Mouse (Mus musculus) neural tube, embryonic 14.5 days (tissue): ENCODE measurements at regions not wholly inside any gene's neighbourhood (a gene's known extent, or its start where the extent isn't known, plus 50 kb on each side); places are given as distances from the start of the nearest gene placed in this dataset.
"Not testable (repeated sequence)": the region's sequence is repeated elsewhere in the genome, so short reads cannot be mapped to it uniquely, and the experiment has no call there.

Experiments
- ATAC-seq: fragments of 200-750 bp; cut with Nextera tagmentation; 2 replicates; pipeline ENCODE4 v1.8.0; 2017; ENCODE audit warnings: low read depth, mild to moderate bottlenecking, moderate TSS enrichment, moderate library complexity
- H3K27ac ChIP-seq: fragments of 300-500 bp; sonication (generic); 2 replicates; pipeline ENCODE4 v1.5.1; 2014; ENCODE audit warnings: low read depth, mild to moderate bottlenecking, control low read depth, low read length, moderate library complexity, mixed read lengths
- H3K27me3 ChIP-seq: fragments of 300-500 bp; sonication (generic); 2 replicates; pipeline ENCODE4 v1.6.1; 2014; ENCODE audit warnings: low read length; ENCODE audit not compliant: control insufficient read depth, insufficient read depth
- H3K36me3 ChIP-seq: fragments of 300-500 bp; sonication (generic); 2 replicates; pipeline ENCODE4 v1.6.1; 2014; ENCODE audit warnings: low read length, mixed read lengths; ENCODE audit not compliant: control insufficient read depth, insufficient read depth
- H3K4me1 ChIP-seq: fragments of 300-500 bp; sonication (generic); 2 replicates; pipeline ENCODE4 v1.6.1; 2014; ENCODE audit warnings: low read length; ENCODE audit not compliant: control insufficient read depth, insufficient read depth
- H3K4me2 ChIP-seq: fragments of 300-500 bp; sonication (generic); 2 replicates; pipeline ENCODE4 v1.6.1; 2014; ENCODE audit warnings: mild to moderate bottlenecking, low read depth, low read length, control low read depth
- H3K4me3 ChIP-seq: fragments of 300-500 bp; sonication (generic); 2 replicates; pipeline ENCODE4 v1.5.1; 2014; ENCODE audit warnings: low read depth, low read length, control low read depth, mixed read lengths
- H3K9ac ChIP-seq: fragments of 300-500 bp; sonication (generic); replicated peaks from 2 replicates; pipeline ENCODE4 v1.6.1; 2014; ENCODE audit warnings: low read depth, mild to moderate bottlenecking, control low read depth, low read length, mixed read lengths
- H3K9me3 ChIP-seq: fragments of 300-500 bp; sonication (generic); 2 replicates; pipeline ENCODE4 v1.6.1; 2016; ENCODE audit warnings: low read length; ENCODE audit not compliant: control insufficient read depth
- WGBS: fragments of 180-500 bp; shearing (Covaris S2); extraction: QIAGEN DNeasy Blood & Tissue Kit; methylation state at CpG from one replicate; pipeline ENCODE4 v1.1.7; 2014; 5-methylcytosine and 5-hydroxymethylcytosine counted together

DNA sequence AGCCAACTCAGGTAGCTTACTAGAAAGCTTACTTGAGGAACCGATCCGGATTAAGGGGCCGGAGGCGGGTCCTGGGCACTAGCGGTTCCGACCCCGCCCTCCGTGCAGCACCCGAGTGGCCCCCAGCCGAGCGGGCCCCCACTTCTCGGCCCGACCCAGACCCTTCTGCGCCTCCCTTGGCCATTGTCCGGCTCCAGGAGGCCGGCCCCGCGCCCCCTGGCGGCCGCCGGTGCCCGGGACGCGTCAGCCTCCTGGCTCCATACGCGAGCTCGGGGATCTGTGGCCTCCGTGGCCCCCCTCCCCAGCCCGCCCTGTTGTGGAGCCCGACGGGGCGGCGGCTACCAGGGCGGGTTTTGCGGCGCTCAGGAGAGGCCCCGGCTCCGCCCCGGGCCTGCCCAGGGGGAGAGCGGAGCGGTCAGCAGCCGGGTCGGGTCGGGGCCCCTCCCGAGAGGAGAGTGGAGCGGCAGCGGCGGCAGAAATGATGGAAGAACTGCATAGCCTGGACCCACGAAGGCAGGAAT is 94.3 kb upstream of the Zfp986 start:
- peak overlapping the region; percentile 27; the same call in 1 of the 2 replicates for H3K4me2 ChIP-seq
- H3K9ac ChIP-seq: not testable (repeated sequence)

GRCm38 (mm10) chr4:145774884-145775283 is 93.7 kb upstream of the Zfp986 start:
- H3K4me3 ChIP-seq, H3K27me3 ChIP-seq, H3K9me3 ChIP-seq, H3K36me3 ChIP-seq, H3K4me1 ChIP-seq, H3K9ac ChIP-seq, H3K4me2 ChIP-seq, ATAC-seq, H3K27ac ChIP-seq: not testable (repeated sequence)
- WGBS: 0% methylated on average over 1 of the region's 6 CpGs

More for the DNA sequence above, 94.3 kb upstream of the Zfp986 start:
- ATAC-seq: peak; percentile 97
- not testable (repeated sequence) for H3K27ac ChIP-seq, H3K9me3 ChIP-seq, H3K27me3 ChIP-seq, H3K4me3 ChIP-seq, H3K4me1 ChIP-seq, H3K36me3 ChIP-seq
- WGBS: 1% methylated on average over 41 of the region's 49 CpGs

GRCm38 (mm10) chr4:145776531-145776930 is 92.1 kb upstream of the Zfp986 start:
- not testable (repeated sequence) for ATAC-seq, H3K27ac ChIP-seq, H3K4me3 ChIP-seq, H3K9me3 ChIP-seq, H3K4me2 ChIP-seq, H3K4me1 ChIP-seq, H3K36me3 ChIP-seq, H3K9ac ChIP-seq, H3K27me3 ChIP-seq

DNA sequence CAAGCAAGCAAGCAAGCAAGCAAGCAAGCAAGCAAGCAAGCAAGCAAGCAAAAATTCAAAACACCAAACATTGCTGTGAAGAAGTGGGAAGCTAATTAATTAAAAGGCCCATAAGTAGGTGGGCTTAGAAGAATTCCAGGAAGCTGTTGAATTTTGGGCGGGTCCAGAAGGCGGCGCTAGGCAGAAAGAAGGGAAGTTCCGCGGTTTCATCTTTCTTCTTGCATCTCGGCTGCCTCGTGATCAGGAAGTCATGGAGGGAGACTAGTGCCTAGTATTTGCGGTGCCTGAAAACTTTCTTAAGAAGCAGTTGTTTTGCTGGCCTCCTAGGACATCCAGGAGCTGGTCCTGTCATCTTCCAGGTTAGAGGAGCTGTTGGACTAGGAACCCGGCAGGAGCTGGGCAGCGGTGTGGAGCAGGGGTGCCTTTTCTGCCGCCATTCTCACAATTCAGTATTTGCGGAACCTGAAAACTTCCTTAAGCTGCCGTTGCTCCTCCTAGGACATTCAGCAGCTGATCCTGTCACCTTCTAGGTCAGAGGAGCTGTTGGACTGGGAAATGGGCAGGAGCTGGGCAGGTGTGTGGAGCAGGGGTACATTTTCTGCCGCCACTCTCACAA is 87.2 kb upstream of the Zfp986 start:
- not testable (repeated sequence) for H3K27ac ChIP-seq, H3K9me3 ChIP-seq, H3K27me3 ChIP-seq, H3K4me1 ChIP-seq, H3K9ac ChIP-seq, H3K4me2 ChIP-seq, ATAC-seq, H3K36me3 ChIP-seq, H3K4me3 ChIP-seq
- no CpG with 5 or more reads among the region's 14 CpGs for WGBS

GRCm38 (mm10) chr4:145814674-145815073 is 53.9 kb upstream of the Zfp986 start:
- H3K27ac ChIP-seq, H3K9ac ChIP-seq, H3K27me3 ChIP-seq, H3K36me3 ChIP-seq, H3K4me3 ChIP-seq, H3K4me1 ChIP-seq, H3K9me3 ChIP-seq, H3K4me2 ChIP-seq, ATAC-seq: not testable (repeated sequence)
- no CpG with 5 or more reads among the region's 4 CpGs for WGBS
